Mouse (Mus musculus): Measurements from ENCODE around the gene Pgm2. TPM values are rescaled to one million over a fixed set of nuclear protein-coding genes. Genes with fewer than 3 reads are reported as not detected.

Gene Pgm2
- polyA plus RNA-seq, 1 experiment from 2014 or later, result 30.8 TPM

GRCm38 (mm10) chr5:64112360-64112759 lies 19.6 kb downstream of the Pgm2 start:
- H3K36me3 ChIP-seq (ENCODE audit: poor library complexity, severe bottlenecking), result peaks cover 87% of the 10 kb centered on the region
- ATAC-seq, result no peak
- H3K9ac ChIP-seq, result no peak overlapping the region

GRCm38 (mm10) chr5:64114210-64114609 lies 21.5 kb downstream of the Pgm2 start:
- Histone ChIP-seq H3K36me3 (ENCODE audit: poor library complexity, severe bottlenecking) (peaks cover 74% of the 10 kb centered on the region), H3K9ac (no peak overlapping the region), H3K4me2 (no peak overlapping the region), H3K27me3 (no peaks in the 10 kb centered on the region), H3K4me1 (no peaks in the 10 kb centered on the region), H3K27ac (no peak overlapping the region), H3K9me3 (replicated peaks) (peaks cover 16% of the 10 kb centered on the region; the same call in 1 of the 2 replicates), H3K4me3 (no peak overlapping the region)
- 97% methylated on average over 6 of the region's 6 CpGs for WGBS
- no peak for ATAC-seq

More at GRCm38 (mm10) chr5:64112360-64112759, 19.6 kb downstream of the Pgm2 start:
- no peaks in the 10 kb centered on the region for H3K27me3 ChIP-seq
- WGBS, result 91% methylated on average over 3 of the region's 3 CpGs
- H3K4me3 ChIP-seq, result no peak overlapping the region
- peaks cover 16% of the 10 kb centered on the region; the same call in 1 of the 2 replicates for H3K9me3 ChIP-seq (replicated peaks)
- H3K4me2 ChIP-seq, result no peak overlapping the region
- H3K27ac ChIP-seq, result no peak overlapping the region
- H3K4me1 ChIP-seq, result no peaks in the 10 kb centered on the region

GRCm38 (mm10) chr5:64117191-64117590 lies 24.4 kb downstream of the Pgm2 start:
- no peak for ATAC-seq
- Histone ChIP-seq H3K4me1 (no peaks in the 10 kb centered on the region), H3K9me3 (replicated peaks) (peaks cover 16% of the 10 kb centered on the region; the same call in 1 of the 2 replicates), H3K9ac (no peak overlapping the region), H3K27ac (no peak overlapping the region), H3K27me3 (no peaks in the 10 kb centered on the region), H3K4me2 (no peak overlapping the region), H3K36me3 (ENCODE audit: poor library complexity, severe bottlenecking) (peaks cover 51% of the 10 kb centered on the region), H3K4me3 (no peak overlapping the region)
- WGBS, result 24% methylated on average over 1 of the region's 1 CpGs

- 63% methylated on average over 5 of the region's 5 CpGs for WGBS
- Histone ChIP-seq H3K9ac (no peak overlapping the region), H3K9me3 (replicated peaks) (no peaks in the 10 kb centered on the region), H3K27me3 (no peaks in the 10 kb centered on the region), H3K4me2 (no peak overlapping the region), H3K27ac (no peak overlapping the region), H3K4me1 (no peaks in the 10 kb centered on the region), H3K36me3 (ENCODE audit: poor library complexity, severe bottlenecking) (peaks cover 22% of the 10 kb centered on the region), H3K4me3 (no peak overlapping the region)
- no peak for ATAC-seq
Observed at GRCm38 (mm10) chr5:64125783-64126182, 33.0 kb downstream of the Pgm2 start.

- Histone ChIP-seq H3K9me3 (replicated peaks) (no peaks in the 10 kb centered on the region), H3K27ac (no peak overlapping the region), H3K27me3 (no peaks in the 10 kb centered on the region), H3K36me3 (ENCODE audit: poor library complexity, severe bottlenecking) (peaks cover 20% of the 10 kb centered on the region), H3K9ac (no peak overlapping the region), H3K4me3 (no peak overlapping the region), H3K4me2 (no peak overlapping the region), H3K4me1 (no peaks in the 10 kb centered on the region)
- WGBS, result 75% methylated on average over 5 of the region's 5 CpGs
- ATAC-seq, result no peak
Observed at GRCm38 (mm10) chr5:64131550-64131949, 38.8 kb downstream of the Pgm2 start.

GRCm38 (mm10) chr5:64133901-64134300 lies 41.2 kb downstream of the Pgm2 start:
- H3K4me2 ChIP-seq, result no peak overlapping the region
- H3K9me3 ChIP-seq (replicated peaks), result no peaks in the 10 kb centered on the region
- no peak overlapping the region for H3K4me3 ChIP-seq
- ATAC-seq, result no peak
- no peaks in the 10 kb centered on the region for H3K27me3 ChIP-seq
- 85% methylated on average over 4 of the region's 4 CpGs for WGBS
- H3K27ac ChIP-seq, result no peak overlapping the region
- H3K4me1 ChIP-seq, result no peaks in the 10 kb centered on the region
- H3K9ac ChIP-seq, result no peak overlapping the region
- H3K36me3 ChIP-seq (ENCODE audit: poor library complexity, severe bottlenecking), result peaks cover 3% of the 10 kb centered on the region; the same call in 1 of the 2 replicates

- H3K4me3 ChIP-seq, result no peak overlapping the region
- no peak overlapping the region for H3K4me2 ChIP-seq
- no peaks in the 10 kb centered on the region for H3K27me3 ChIP-seq
- H3K4me1 ChIP-seq, result no peaks in the 10 kb centered on the region
- no peak overlapping the region for H3K9ac ChIP-seq
- no peak for ATAC-seq
- no peaks in the 10 kb centered on the region for H3K36me3 ChIP-seq (ENCODE audit: poor library complexity, severe bottlenecking)
- H3K27ac ChIP-seq, result no peak overlapping the region
- H3K9me3 ChIP-seq (replicated peaks), result no peaks in the 10 kb centered on the region
- 80% methylated on average over 5 of the region's 5 CpGs for WGBS
Observed at GRCm38 (mm10) chr5:64136325-64136724, 43.6 kb downstream of the Pgm2 start.

- no peak overlapping the region for H3K9ac ChIP-seq
- WGBS, result 74% methylated on average over 3 of the region's 3 CpGs
- ATAC-seq, result no peak
Observed at GRCm38 (mm10) chr5:64140202-64140601, 47.5 kb downstream of the Pgm2 start.

GRCm38 (mm10) chr5:64144315-64144714 lies 51.6 kb downstream of the Pgm2 start:
- no peak for ATAC-seq
- Histone ChIP-seq H3K4me1 (no peaks in the 10 kb centered on the region), H3K4me3 (no peak overlapping the region), H3K9me3 (replicated peaks) (no peaks in the 10 kb centered on the region), H3K36me3 (ENCODE audit: poor library complexity, severe bottlenecking) (no peaks in the 10 kb centered on the region), H3K4me2 (no peak overlapping the region), H3K9ac (no peak overlapping the region), H3K27me3 (no peaks in the 10 kb centered on the region), H3K27ac (no peak overlapping the region)
- WGBS, result 90% methylated on average over 5 of the region's 5 CpGs

More at GRCm38 (mm10) chr5:64140202-64140601, 47.5 kb downstream of the Pgm2 start:
- H3K9me3 ChIP-seq (replicated peaks), result no peaks in the 10 kb centered on the region
- H3K4me2 ChIP-seq, result no peak overlapping the region
- no peaks in the 10 kb centered on the region for H3K27me3 ChIP-seq
- no peak overlapping the region for H3K27ac ChIP-seq
- H3K4me3 ChIP-seq, result no peak overlapping the region
- H3K4me1 ChIP-seq, result no peaks in the 10 kb centered on the region
- H3K36me3 ChIP-seq (ENCODE audit: poor library complexity, severe bottlenecking), result no peaks in the 10 kb centered on the region

- no peak overlapping the region for H3K4me2 ChIP-seq
- WGBS, result 78% methylated on average over 10 of the region's 10 CpGs
Observed at GRCm38 (mm10) chr5:64146384-64147005, 53.7 kb downstream of the Pgm2 start.

GRCm38 (mm10) chr5:64149184-64150127 lies 56.7 kb downstream of the Pgm2 start:
- no peak overlapping the region for H3K4me2 ChIP-seq
- no peak overlapping the region for H3K4me3 ChIP-seq
- no peaks in the 10 kb centered on the region for H3K9me3 ChIP-seq (replicated peaks)
- 44% methylated on average over 17 of the region's 17 CpGs for WGBS
- no peaks in the 10 kb centered on the region for H3K4me1 ChIP-seq
- H3K9ac ChIP-seq, result no peak overlapping the region
- H3K27me3 ChIP-seq, result peaks cover 6% of the 10 kb centered on the region; the same call in 1 of the 2 replicates
- no peak overlapping the region for H3K27ac ChIP-seq
- H3K36me3 ChIP-seq (ENCODE audit: poor library complexity, severe bottlenecking), result no peaks in the 10 kb centered on the region
- no peak; the same call in 1 of the 2 replicates for ATAC-seq

More at GRCm38 (mm10) chr5:64146384-64147005, 53.7 kb downstream of the Pgm2 start:
- no peak overlapping the region for H3K4me3 ChIP-seq
- H3K27ac ChIP-seq, result no peak overlapping the region
- no peaks in the 10 kb centered on the region for H3K36me3 ChIP-seq (ENCODE audit: poor library complexity, severe bottlenecking)
- no peak overlapping the region for H3K9ac ChIP-seq
- peaks cover 6% of the 10 kb centered on the region; the same call in 1 of the 2 replicates for H3K27me3 ChIP-seq
- no peaks in the 10 kb centered on the region for H3K9me3 ChIP-seq (replicated peaks)
- ATAC-seq, result no peak
- H3K4me1 ChIP-seq, result no peaks in the 10 kb centered on the region

GRCm38 (mm10) chr5:64153319-64153718 lies 60.6 kb downstream of the Pgm2 start:
- WGBS, result 91% methylated on average over 1 of the region's 1 CpGs
- Histone ChIP-seq H3K27me3 (peaks cover 19% of the 10 kb centered on the region), H3K36me3 (ENCODE audit: poor library complexity, severe bottlenecking) (no peaks in the 10 kb centered on the region), H3K9ac (no peak overlapping the region), H3K4me3 (no peak overlapping the region), H3K27ac (no peak overlapping the region), H3K4me2 (no peak overlapping the region), H3K4me1 (no peaks in the 10 kb centered on the region; the same call in 1 of the 2 replicates), H3K9me3 (replicated peaks) (no peaks in the 10 kb centered on the region)
- no peak for ATAC-seq
